Mouse (Mus musculus) midbrain, embryonic 14.5 days (tissue): ENCODE measurements at regions not wholly inside any gene's neighbourhood (a gene's known extent, or its start where the extent isn't known, plus 50 kb on each side); places are given as distances from the start of the nearest gene placed in this dataset.
A peak's percentile ranks its signal among the peaks of the same experiment; 100 is the strongest.

Source experiments
- ATAC-seq: fragments of 200-750 bp; cut with Nextera tagmentation; 2 replicates; pipeline ENCODE4 v1.8.0; 2017; ENCODE audit warnings: moderate number of reproducible peaks, moderate library complexity; ENCODE audit not compliant: low FRiP score, low TSS enrichment
- DNase-seq: peaks from one replicate; pipeline ENCODE4 v3.0.0-alpha.2; 2015
- H3K27ac ChIP-seq: fragments of 300-500 bp; sonication (generic); replicated peaks from 2 replicates; pipeline ENCODE4 v1.5.1; 2014; ENCODE audit warnings: mild to moderate bottlenecking, low read depth, low read length, moderate library complexity
- H3K27me3 ChIP-seq: fragments of 300-500 bp; sonication (generic); 2 replicates; pipeline ENCODE4 v1.6.1; 2014; ENCODE audit warnings: low read length, control low read depth, mixed read lengths; ENCODE audit not compliant: control insufficient read depth, insufficient read depth
- H3K36me3 ChIP-seq: fragments of 300-500 bp; sonication (generic); 2 replicates; pipeline ENCODE4 v1.6.1; 2014; ENCODE audit warnings: low read length, control low read depth; ENCODE audit not compliant: control insufficient read depth, insufficient read depth
- H3K4me1 ChIP-seq: fragments of 300-500 bp; sonication (generic); 2 replicates; pipeline ENCODE4 v1.6.1; 2014; ENCODE audit warnings: mild to moderate bottlenecking, antibody characterized with exemption, low read length, control low read depth; ENCODE audit not compliant: control insufficient read depth, insufficient read depth
- H3K4me2 ChIP-seq: fragments of 300-500 bp; sonication (generic); 2 replicates; pipeline ENCODE4 v1.6.1; 2014; ENCODE audit warnings: mild to moderate bottlenecking, low read length, moderate library complexity
- H3K4me3 ChIP-seq: fragments of 300-500 bp; sonication (generic); replicated peaks from 2 replicates; pipeline ENCODE4 v1.5.1; 2014; ENCODE audit warnings: low read depth, low read length
- H3K9ac ChIP-seq: fragments of 300-500 bp; sonication (generic); replicated peaks from 2 replicates; pipeline ENCODE4 v1.6.1; 2014; ENCODE audit warnings: mild to moderate bottlenecking, low read length, moderate library complexity
- H3K9me3 ChIP-seq: fragments of 300-500 bp; sonication (generic); 2 replicates; pipeline ENCODE4 v1.6.1; 2016; ENCODE audit warnings: low read length, control low read depth, mixed read lengths; ENCODE audit not compliant: control insufficient read depth
- WGBS: fragments of 180-500 bp; shearing (Covaris S2); extraction: QIAGEN DNeasy Blood & Tissue Kit; methylation state at CpG from one replicate; pipeline ENCODE4 v1.1.7; 2014; 5-methylcytosine and 5-hydroxymethylcytosine counted together

DNA sequence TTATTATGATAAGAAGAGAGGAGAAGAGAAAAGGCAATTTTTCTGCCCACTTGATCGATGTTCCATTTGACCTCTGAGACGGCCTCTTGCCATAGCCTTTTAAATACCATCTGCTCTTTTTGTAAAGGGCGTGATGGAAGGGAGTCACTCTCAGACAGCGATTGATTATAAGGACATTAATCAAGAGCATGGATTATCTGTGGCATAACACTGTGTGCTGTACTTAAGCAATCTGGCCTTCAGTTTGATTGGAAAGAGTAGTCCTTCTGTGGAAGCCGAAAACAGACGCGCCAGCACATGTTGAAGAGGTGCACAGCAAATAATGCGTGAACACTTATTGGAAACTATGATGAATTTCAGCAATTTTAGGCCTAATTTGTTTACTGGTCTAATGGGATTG, 685.4 kb upstream of the Robo1 start:
- no peak overlapping the region for H3K27ac ChIP-seq
- no peak overlapping the region for H3K9ac ChIP-seq
- H3K9me3 ChIP-seq = no peaks in the 10 kb centered on the region
- H3K36me3 ChIP-seq = no peaks in the 10 kb centered on the region
- H3K4me3 ChIP-seq = no peak overlapping the region
- H3K4me1 ChIP-seq = no peaks in the 10 kb centered on the region
- no peak overlapping the region for H3K4me2 ChIP-seq
- no peaks in the 10 kb centered on the region for H3K27me3 ChIP-seq
- WGBS = 86% methylated on average over 8 of the region's 8 CpGs
- no peak for ATAC-seq
- DNase-seq = no peak

DNA sequence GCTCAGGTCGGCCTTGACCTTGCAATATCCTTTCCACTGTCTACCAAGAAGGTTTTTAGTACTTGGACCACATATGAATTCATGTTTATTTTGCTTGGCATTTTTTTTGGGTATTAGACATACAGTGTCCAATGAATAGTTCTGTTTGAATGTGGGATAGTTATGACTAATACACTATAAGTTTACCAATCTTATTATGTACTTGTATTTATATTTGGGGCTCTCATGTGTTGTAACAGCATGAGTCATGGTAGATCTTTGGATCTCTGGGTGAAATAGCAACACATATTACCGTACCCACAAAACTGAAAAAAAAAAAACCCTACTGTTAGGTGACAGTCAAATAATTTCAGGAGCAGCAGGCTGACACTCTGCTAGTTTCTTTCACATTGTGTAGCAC, 667.7 kb upstream of the Robo1 start:
- Histone ChIP-seq H3K4me1 (no peaks in the 10 kb centered on the region), H3K27me3 (no peaks in the 10 kb centered on the region), H3K4me2 (no peak overlapping the region), H3K4me3 (no peak overlapping the region), H3K27ac (no peak overlapping the region), H3K9ac (no peak overlapping the region), H3K36me3 (no peaks in the 10 kb centered on the region), H3K9me3 (no peaks in the 10 kb centered on the region)
- DNase-seq (no peak), ATAC-seq (no peak)
- WGBS = 83% methylated on average over 2 of the region's 2 CpGs

DNA sequence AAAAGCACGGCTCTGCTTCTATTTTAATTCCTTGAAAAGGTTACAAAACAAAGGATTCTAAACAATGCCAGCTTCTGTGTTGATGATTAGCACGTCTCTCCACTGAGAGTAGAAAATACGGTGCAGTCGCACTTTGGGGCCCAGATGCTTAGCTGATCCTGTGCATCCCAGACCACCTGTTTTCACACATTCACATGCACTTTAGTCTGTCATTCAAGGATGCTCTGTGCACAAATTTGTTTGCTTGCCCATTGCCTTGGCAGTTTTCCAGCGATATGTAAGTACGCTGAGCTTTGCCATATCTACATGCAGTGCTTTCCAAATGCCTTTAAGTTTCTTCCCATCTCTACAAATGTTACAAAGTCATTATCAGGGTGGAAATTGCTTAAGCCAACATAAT, 664.9 kb upstream of the Robo1 start:
- peak; percentile 52 for DNase-seq

DNA sequence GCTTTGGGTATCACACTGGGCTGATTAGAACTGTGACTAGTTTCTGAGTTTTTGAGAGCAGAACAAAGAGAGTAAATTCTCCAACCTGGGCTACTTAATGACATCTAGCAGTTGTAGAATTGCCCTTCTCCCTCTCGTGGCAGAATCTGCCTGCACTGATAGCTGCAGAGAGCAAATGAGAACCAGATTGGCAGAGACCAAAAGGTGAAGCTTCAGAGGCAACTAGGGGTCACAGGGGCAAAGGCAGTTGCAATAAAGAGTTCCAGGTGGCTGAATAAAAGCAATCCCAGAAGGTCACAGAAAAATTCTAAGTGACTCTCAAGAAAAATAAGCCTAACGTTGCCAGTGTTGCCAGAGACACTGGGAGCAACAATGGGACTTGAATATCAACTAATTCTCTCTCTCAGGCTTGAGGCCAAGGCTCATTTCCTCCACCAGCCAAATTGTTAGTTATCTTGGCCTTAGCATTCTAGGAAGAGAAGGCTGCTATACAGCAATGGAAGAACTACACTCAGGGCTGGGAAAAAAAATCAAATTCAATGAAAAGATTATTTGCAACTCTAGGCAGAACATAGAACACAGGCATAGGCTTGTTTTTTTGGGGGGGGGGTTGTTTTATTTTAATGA, 629.9 kb upstream of the Robo1 start:
- no peak for ATAC-seq
- H3K27me3 ChIP-seq = no peaks in the 10 kb centered on the region
- H3K36me3 ChIP-seq = no peaks in the 10 kb centered on the region
- H3K4me2 ChIP-seq = no peak overlapping the region
- peak; percentile 32 for DNase-seq
- WGBS = 17% methylated on average over 2 of the region's 2 CpGs
- H3K27ac ChIP-seq = no peak overlapping the region
- H3K4me3 ChIP-seq = no peak overlapping the region
- H3K9me3 ChIP-seq = no peaks in the 10 kb centered on the region
- H3K9ac ChIP-seq = no peak overlapping the region
- H3K4me1 ChIP-seq = no peaks in the 10 kb centered on the region

More for the DNA sequence above, 664.9 kb upstream of the Robo1 start:
- no peak overlapping the region for H3K4me3 ChIP-seq
- no peak overlapping the region for H3K4me2 ChIP-seq
- no peaks in the 10 kb centered on the region for H3K27me3 ChIP-seq
- H3K4me1 ChIP-seq = no peaks in the 10 kb centered on the region
- no peak overlapping the region for H3K27ac ChIP-seq
- no peaks in the 10 kb centered on the region for H3K36me3 ChIP-seq
- H3K9me3 ChIP-seq = no peaks in the 10 kb centered on the region
- 42% methylated on average over 6 of the region's 6 CpGs for WGBS
- H3K9ac ChIP-seq = no peak overlapping the region
- ATAC-seq = no peak; the same call in 1 of the 2 replicates

DNA sequence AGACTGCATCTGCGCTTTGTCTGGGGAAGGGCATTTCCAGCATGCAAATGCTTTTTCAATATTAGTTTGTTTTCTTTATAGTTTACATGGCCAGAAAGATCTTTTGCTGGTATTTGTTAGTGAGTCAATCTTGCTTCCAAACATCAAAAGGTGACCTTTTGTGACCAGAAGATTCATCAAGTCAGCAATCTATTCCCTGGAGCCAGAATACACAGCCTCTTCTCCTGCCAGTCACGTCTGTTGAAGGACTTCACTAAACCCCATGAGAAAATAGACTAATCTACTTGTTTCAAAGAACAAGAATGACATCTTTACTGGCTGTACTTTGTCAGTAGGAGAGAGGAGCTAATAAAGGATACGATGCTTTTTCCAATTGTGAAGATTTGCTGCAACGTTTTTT, 614.6 kb upstream of the Robo1 start:
- Histone ChIP-seq H3K4me2 (no peak overlapping the region), H3K27ac (no peak overlapping the region), H3K9ac (no peak overlapping the region), H3K4me1 (peaks cover 12% of the 10 kb centered on the region), H3K27me3 (no peaks in the 10 kb centered on the region), H3K9me3 (no peaks in the 10 kb centered on the region), H3K36me3 (no peaks in the 10 kb centered on the region), H3K4me3 (no peak overlapping the region)
- 22% methylated on average over 4 of the region's 4 CpGs for WGBS
- DNase-seq (peak; percentile 34), ATAC-seq (no peak)

DNA sequence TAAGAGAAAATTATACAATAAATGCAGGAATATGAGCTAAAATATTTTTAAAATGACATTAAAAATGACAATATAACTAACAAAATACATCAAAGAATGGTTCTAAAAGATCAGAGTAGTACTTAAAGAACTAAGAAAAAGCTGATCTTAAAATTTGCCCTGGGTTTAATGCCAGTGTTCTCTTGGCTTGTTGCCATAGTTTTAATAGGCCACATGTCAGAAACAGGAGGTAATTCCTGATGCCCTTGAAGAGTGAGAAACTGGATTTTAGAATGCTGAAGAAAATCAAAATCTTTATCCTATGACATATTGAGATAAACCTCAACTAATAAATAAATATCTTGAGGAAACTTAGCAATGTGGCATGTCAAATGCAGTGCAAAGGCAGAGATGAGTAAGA, 602.3 kb upstream of the Robo1 start:
- no peaks in the 10 kb centered on the region for H3K4me1 ChIP-seq
- DNase-seq (no peak), ATAC-seq (no peak)
- H3K36me3 ChIP-seq = no peaks in the 10 kb centered on the region
- no peak overlapping the region for H3K4me3 ChIP-seq
- H3K9ac ChIP-seq = no peak overlapping the region
- no peak overlapping the region for H3K4me2 ChIP-seq
- H3K27me3 ChIP-seq = no peaks in the 10 kb centered on the region
- no peaks in the 10 kb centered on the region for H3K9me3 ChIP-seq
- H3K27ac ChIP-seq = no peak overlapping the region

DNA sequence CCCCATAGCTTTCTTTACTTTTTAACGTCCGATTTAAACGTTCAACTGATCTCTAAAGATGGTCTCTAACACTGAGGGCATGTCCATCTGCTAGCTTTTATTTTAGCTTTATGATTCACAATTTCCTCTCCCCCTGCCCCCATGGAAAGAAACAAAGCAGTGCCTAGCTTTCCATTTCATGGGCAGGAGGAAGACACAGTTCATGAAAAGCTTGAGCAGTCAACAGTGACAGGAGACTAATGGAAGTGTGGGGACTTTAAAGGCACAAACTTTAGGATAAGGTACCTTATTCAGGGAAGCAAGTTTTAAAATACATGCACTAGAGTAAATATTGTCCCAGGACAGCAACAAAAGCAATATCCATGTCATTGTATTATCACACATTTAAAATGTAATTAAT, 598.4 kb upstream of the Robo1 start:
- H3K9ac ChIP-seq = no peak overlapping the region
- WGBS = 50% methylated on average over 3 of the region's 3 CpGs
- no peaks in the 10 kb centered on the region for H3K4me1 ChIP-seq
- no peaks in the 10 kb centered on the region for H3K9me3 ChIP-seq
- no peak overlapping the region for H3K27ac ChIP-seq
- no peak for ATAC-seq
- no peaks in the 10 kb centered on the region for H3K27me3 ChIP-seq
- no peak overlapping the region for H3K4me2 ChIP-seq
- H3K36me3 ChIP-seq = no peaks in the 10 kb centered on the region
- no peak for DNase-seq
- no peak overlapping the region for H3K4me3 ChIP-seq

DNA sequence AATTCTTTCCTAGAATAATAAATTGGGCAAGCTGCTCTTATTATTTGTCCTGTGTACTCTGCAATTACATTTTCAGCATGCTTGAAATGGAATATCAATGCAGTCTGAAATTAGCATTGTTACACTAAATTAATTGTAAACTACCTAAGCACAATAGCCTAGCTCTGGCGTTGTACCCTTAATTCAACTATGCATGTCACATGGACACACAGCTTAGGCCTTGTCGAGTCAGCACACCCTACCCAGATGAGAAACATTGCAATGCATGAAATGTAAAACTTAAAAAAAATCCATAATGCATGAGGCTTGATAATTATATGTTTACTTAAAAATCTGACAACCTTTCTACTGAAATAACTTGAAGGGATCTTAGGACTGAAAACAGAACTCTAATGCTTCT, 596.2 kb upstream of the Robo1 start:
- H3K4me1 ChIP-seq = no peaks in the 10 kb centered on the region
- no peak for DNase-seq
- no peak overlapping the region for H3K9ac ChIP-seq
- no peaks in the 10 kb centered on the region for H3K27me3 ChIP-seq
- no peaks in the 10 kb centered on the region for H3K36me3 ChIP-seq
- H3K9me3 ChIP-seq = no peaks in the 10 kb centered on the region
- ATAC-seq = no peak
- WGBS = 41% methylated on average over 2 of the region's 2 CpGs
- no peak overlapping the region for H3K4me3 ChIP-seq
- no peak overlapping the region for H3K4me2 ChIP-seq
- H3K27ac ChIP-seq = no peak overlapping the region

DNA sequence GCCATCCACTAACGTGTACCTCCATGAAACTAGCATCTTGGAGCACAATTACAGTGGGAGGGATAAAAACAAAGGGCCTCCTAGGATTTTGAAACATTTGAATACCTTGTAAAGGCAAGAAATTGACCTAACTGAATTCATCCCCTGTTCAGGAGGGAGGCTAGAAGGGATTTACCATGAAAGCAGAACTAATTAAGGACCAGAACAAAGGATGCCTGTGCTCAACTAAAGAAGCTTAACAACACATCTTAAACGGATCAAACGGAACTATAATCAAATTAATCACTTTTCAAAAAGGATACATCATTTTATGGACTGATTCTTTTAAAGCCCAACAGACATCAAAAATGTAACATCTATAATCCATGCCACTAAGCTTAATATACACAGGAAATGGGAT, 590.9 kb upstream of the Robo1 start:
- Histone ChIP-seq H3K9me3 (no peaks in the 10 kb centered on the region), H3K27ac (no peak overlapping the region), H3K4me1 (no peaks in the 10 kb centered on the region), H3K4me2 (no peak overlapping the region), H3K9ac (no peak overlapping the region), H3K27me3 (no peaks in the 10 kb centered on the region), H3K36me3 (no peaks in the 10 kb centered on the region), H3K4me3 (no peak overlapping the region)
- no peak for ATAC-seq
- DNase-seq = peak; percentile 41
- WGBS = 7% methylated on average over 3 of the region's 3 CpGs
